Mouse (Mus musculus) neural tube, embryonic 14.5 days (tissue): ENCODE data around the gene Neurl2. TPM values are rescaled to one million over a fixed set of nuclear protein-coding genes. Genes with fewer than 3 reads are reported as not detected.
"Not testable (repeated sequence)": the region's sequence is repeated elsewhere in the genome, so short reads cannot be mapped to it uniquely, and the experiment has no call there.

Source experiments
- ATAC-seq: fragments of 200-750 bp; cut with Nextera tagmentation; 2 replicates; pipeline ENCODE4 v1.8.0; 2017; ENCODE audit warnings: low read depth, mild to moderate bottlenecking, moderate TSS enrichment, moderate library complexity
- H3K27ac ChIP-seq: fragments of 300-500 bp; sonication (generic); 2 replicates; pipeline ENCODE4 v1.5.1; 2014; ENCODE audit warnings: low read depth, mild to moderate bottlenecking, control low read depth, low read length, moderate library complexity, mixed read lengths
- H3K27me3 ChIP-seq: fragments of 300-500 bp; sonication (generic); 2 replicates; pipeline ENCODE4 v1.6.1; 2014; ENCODE audit warnings: low read length; ENCODE audit not compliant: control insufficient read depth, insufficient read depth
- H3K36me3 ChIP-seq: fragments of 300-500 bp; sonication (generic); 2 replicates; pipeline ENCODE4 v1.6.1; 2014; ENCODE audit warnings: low read length, mixed read lengths; ENCODE audit not compliant: control insufficient read depth, insufficient read depth
- H3K4me1 ChIP-seq: fragments of 300-500 bp; sonication (generic); 2 replicates; pipeline ENCODE4 v1.6.1; 2014; ENCODE audit warnings: low read length; ENCODE audit not compliant: control insufficient read depth, insufficient read depth
- H3K4me2 ChIP-seq: fragments of 300-500 bp; sonication (generic); 2 replicates; pipeline ENCODE4 v1.6.1; 2014; ENCODE audit warnings: mild to moderate bottlenecking, low read depth, low read length, control low read depth
- H3K4me3 ChIP-seq: fragments of 300-500 bp; sonication (generic); 2 replicates; pipeline ENCODE4 v1.5.1; 2014; ENCODE audit warnings: low read depth, low read length, control low read depth, mixed read lengths
- H3K9ac ChIP-seq: fragments of 300-500 bp; sonication (generic); replicated peaks from 2 replicates; pipeline ENCODE4 v1.6.1; 2014; ENCODE audit warnings: low read depth, mild to moderate bottlenecking, control low read depth, low read length, mixed read lengths
- H3K9me3 ChIP-seq: fragments of 300-500 bp; sonication (generic); 2 replicates; pipeline ENCODE4 v1.6.1; 2016; ENCODE audit warnings: low read length; ENCODE audit not compliant: control insufficient read depth
- WGBS: fragments of 180-500 bp; shearing (Covaris S2); extraction: QIAGEN DNeasy Blood & Tissue Kit; methylation state at CpG from one replicate; pipeline ENCODE4 v1.1.7; 2014; 5-methylcytosine and 5-hydroxymethylcytosine counted together
- polyA plus RNA-seq: library from polyadenylated mRNA; unstranded; fragments of >200 nt; fragmentation: Nextera tagmentation; extraction: Ambion mirVana; gene quantifications from 2 replicates; pipeline ENCODE4 v1.2.1, GENCODE M21; 2014

Gene Neurl2
- polyA plus RNA-seq, 1 experiment from 2014 or later = 7.2 TPM

DNA sequence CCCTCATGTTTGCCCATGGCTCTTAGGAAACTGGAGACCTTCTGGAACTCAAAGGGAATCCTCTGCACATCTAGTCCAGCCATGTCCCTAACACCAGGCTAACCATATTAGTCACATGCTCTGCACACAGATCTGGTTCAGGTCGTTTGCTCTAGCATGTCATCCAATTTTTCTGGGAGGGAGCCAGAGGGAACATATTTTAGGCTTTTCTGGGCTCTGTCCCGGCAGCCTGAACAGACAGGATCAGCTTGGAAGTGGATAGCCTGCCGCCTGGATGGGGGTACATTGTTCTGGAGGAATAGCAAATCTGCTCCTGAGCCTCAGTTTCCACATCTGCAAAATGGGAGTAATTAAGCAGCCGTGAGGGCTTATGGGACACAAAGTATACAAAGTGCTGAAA lies 27.8 kb upstream of the Neurl2 start:
- Histone ChIP-seq H3K27ac (0 out of 2 replicates have a peak overlapping the region, but pooled peaks have one; percentile 57), H3K4me1 (peaks cover 14% of the 10 kb centered on the region; the same call in 1 of the 2 replicates), H3K36me3 (no peaks in the 10 kb centered on the region), H3K9ac (no peak overlapping the region), H3K4me2 (no peak overlapping the region), H3K4me3 (no peak overlapping the region), H3K9me3 (no peaks in the 10 kb centered on the region), H3K27me3 (peaks cover 3% of the 10 kb centered on the region; the same call in 1 of the 2 replicates)
- ATAC-seq = no peak
- 81% methylated on average over 4 of the region's 4 CpGs for WGBS

DNA sequence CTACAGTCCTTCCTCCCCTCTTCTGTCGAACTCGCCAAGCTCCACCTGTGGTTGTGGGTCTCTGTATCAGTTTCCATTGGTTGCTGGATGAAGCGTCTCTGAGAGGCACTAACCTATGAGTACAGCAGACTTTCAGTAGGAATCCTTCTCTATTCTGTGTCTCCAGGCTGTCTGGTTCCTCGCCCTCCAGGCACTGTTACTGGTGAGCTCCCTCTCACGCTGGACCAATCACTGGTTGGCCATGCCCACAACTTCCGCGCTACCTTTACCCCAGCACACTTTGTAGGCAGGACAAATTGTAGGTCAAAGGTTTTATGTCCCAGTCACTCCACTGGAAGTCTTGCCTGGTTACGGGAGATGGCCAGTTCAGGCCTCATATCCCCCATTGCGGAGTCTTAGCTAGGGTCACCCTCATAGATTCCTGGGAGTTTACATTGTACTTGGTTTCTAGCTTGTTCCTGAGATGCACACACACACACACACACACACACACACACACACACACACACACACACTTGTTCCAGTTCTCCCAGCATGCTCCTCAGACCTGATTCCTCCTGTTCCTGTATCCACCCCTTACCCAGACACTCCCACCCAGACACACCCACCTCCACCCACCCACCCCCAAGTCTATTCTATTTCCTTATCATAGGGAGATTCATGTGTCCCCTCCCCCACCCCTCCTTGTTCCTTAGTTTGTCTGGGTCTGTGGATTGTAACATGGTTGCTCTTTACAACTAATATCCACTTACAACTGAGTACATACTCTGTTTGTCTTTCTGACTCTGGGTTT lies 26.6 kb upstream of the Neurl2 start:
- Histone ChIP-seq H3K4me3 (no peak overlapping the region), H3K36me3 (no peaks in the 10 kb centered on the region), H3K4me1 (peaks cover 15% of the 10 kb centered on the region; the same call in 1 of the 2 replicates), H3K9ac (no peak overlapping the region), H3K4me2 (no peak overlapping the region), H3K27ac (no peak overlapping the region), H3K27me3 (peaks cover 3% of the 10 kb centered on the region; the same call in 1 of the 2 replicates), H3K9me3 (no peaks in the 10 kb centered on the region)
- 51% methylated on average over 9 of the region's 9 CpGs for WGBS
- no peak for ATAC-seq

DNA sequence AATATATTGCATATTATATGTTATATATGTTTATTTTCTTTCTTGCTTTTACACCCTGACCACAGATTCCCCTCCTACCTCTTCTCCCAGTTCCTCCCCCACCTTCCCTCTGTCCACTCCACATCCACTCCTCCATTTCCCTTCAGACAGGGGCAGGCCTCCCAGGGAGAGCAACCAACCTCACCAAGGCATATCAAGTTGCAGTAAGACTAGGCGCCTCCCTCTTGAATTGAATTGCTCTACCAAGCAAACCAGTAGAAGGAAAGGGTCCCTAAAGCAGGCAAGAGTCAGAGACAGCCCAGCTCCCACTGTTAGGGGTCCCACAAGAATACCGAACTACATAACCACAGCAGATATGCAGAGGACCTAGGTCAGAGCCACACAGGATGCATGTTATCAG lies 25.9 kb upstream of the Neurl2 start:
- peaks cover 15% of the 10 kb centered on the region; the same call in 1 of the 2 replicates for H3K4me1 ChIP-seq
- H3K36me3 ChIP-seq = no peaks in the 10 kb centered on the region
- WGBS = 62% methylated on average over 2 of the region's 2 CpGs
- no peak overlapping the region for H3K4me2 ChIP-seq
- ATAC-seq = no peak
- H3K4me3 ChIP-seq = no peak overlapping the region
- no peaks in the 10 kb centered on the region for H3K9me3 ChIP-seq
- no peak overlapping the region for H3K27ac ChIP-seq
- H3K9ac ChIP-seq = no peak overlapping the region
- H3K27me3 ChIP-seq = peaks cover 3% of the 10 kb centered on the region; the same call in 1 of the 2 replicates

DNA sequence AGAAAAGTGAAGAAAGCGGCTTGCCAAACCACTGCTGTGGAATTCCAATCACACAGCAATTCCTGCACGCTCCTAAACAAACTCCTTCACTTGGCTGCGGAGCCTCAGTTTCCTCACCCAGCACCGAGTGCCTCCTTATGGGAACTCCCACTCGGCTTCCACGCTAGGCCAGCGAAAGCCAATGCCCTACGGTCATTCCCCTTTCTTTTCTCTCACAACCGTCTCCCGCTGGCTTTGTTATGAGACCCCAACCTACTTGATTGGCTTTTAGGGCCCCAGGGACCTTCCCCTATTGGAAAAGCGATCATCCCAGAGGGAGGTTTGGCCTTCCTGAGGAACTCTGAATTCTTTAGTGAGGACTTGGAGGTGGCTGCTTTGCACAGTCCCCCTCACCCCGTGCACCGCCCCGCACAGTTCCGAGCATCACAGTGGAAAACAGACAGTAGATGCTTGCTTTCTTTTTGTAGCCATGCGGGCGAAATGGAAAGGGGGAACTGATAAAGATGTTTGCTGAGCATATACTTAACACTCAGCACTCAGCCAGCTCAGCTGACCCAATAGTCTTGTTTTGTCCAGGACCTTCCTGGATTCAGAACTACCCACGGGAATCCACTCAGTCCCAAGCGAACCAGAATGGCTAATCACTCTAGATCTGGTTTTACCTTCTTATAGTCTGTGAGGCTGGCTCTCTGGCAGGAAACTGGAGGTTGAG lies 24.7 kb upstream of the Neurl2 start:
- WGBS = 2% methylated on average over 19 of the region's 19 CpGs
- Histone ChIP-seq H3K9ac (0 out of 2 replicates have a peak overlapping the region, but pooled peaks have one; percentile 17), H3K27me3 (peaks cover 3% of the 10 kb centered on the region; the same call in 1 of the 2 replicates), H3K4me2 (peak overlapping the region; percentile 89), H3K9me3 (no peaks in the 10 kb centered on the region), H3K36me3 (no peaks in the 10 kb centered on the region), H3K27ac (no peak overlapping the region), H3K4me3 (peak overlapping the region; percentile 39), H3K4me1 (peaks cover 15% of the 10 kb centered on the region; the same call in 1 of the 2 replicates)
- no peak; the same call in 1 of the 2 replicates for ATAC-seq

DNA sequence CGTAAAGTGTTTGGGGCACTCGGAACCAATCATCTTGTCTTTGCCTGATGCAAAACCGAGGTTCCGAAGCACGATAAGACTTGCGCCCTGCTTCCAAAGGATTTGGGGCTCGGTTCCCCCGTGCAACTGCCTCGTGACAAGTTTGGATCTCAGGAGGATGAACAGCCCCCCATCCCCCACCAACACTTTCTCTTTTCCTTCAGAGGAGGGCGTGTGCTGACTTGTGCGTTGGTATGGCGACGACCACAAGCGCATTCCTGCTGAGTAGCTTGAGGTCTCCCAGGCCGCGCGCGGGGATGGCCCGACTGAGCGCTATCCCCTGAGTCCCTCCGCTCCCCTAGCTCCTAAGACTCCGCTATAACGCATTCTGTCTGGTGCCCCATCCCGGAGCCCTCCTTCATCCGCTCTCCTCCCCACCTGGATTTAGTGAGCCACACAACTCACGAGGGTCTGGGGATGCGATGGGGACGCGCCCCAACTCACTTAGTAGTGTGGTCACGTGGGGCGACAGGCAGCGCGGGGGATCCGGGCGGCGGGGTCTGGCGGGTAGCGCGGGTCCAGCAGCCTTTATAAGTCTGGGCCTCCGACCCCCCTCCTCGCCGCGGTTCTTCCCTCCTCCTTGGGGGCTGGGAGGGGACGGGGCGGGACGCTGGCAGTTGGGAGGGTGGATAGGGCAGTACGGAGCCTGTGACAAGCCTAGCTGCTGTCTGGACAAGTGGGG lies 24.0 kb upstream of the Neurl2 start, which contains the start of gene Pltp:
Gene Pltp, minus strand, starts transcription at position 611 of the 721 bp plus-strand sequence.
- WGBS = under 1% methylated on average over 47 of the region's 47 CpGs
- H3K27me3 ChIP-seq = peaks cover 3% of the 10 kb centered on the region; the same call in 1 of the 2 replicates
- H3K27ac ChIP-seq = peak within 1 kb of the TSS; percentile 22; the same call in 1 of the 2 replicates
- H3K36me3 ChIP-seq = no peaks in the 10 kb centered on the region
- H3K4me3 ChIP-seq = peak within 1 kb of the TSS; percentile 39
- peaks cover 15% of the 10 kb centered on the region; the same call in 1 of the 2 replicates for H3K4me1 ChIP-seq
- H3K4me2 ChIP-seq = peak within 1 kb of the TSS; percentile 89
- H3K9me3 ChIP-seq = no peaks in the 10 kb centered on the region
- ATAC-seq = peak; percentile 77
- H3K9ac ChIP-seq = peak within 1 kb of the TSS; percentile 17; the same call in 1 of the 2 replicates

DNA sequence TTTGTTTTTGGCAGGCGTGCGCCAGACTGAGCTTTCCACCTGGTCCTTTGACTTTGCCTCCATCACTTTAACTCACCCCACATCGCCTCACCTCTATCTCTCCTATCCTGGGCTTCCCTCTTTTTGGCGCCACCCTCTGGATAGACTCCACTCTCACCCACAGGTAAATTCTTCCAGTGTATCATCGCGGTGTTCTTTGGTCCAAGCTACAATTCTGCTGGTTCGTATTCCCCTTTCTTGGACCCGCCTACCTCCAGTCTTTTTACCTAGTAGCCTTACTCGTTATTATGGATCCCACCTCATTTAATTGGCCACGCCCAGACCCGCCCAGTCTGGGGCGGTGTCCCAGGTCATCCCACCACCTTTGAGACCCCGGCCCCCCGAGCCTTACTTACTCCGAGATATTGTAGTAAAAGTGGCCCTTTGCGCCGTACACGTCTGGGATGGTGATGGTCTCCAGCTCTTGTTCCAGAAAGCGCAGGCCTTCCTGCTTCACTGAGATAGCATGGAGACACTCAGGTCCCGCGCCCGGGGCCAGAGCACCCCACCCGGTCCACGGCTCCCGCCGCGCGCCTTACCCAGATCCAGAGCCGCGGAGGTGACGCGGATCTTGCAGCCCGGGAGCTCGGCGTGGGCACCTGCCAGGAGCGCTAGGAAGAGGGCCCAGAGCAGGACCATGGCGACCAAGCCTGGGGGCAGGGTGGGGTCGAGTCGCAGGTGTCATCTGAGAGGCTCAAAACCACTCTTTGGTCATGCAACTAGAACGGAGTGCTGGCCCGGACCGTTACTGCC lies 23.2 kb upstream of the Neurl2 start:
- peak; percentile 42; the same call in 1 of the 2 replicates for ATAC-seq
- Histone ChIP-seq H3K9ac (peak overlapping the region; percentile 17; the same call in 1 of the 2 replicates), H3K4me3 (peak overlapping the region; percentile 39), H3K9me3 (no peaks in the 10 kb centered on the region), H3K27me3 (peaks cover 3% of the 10 kb centered on the region; the same call in 1 of the 2 replicates), H3K4me1 (peaks cover 12% of the 10 kb centered on the region; the same call in 1 of the 2 replicates), H3K36me3 (no peaks in the 10 kb centered on the region), H3K27ac (0 out of 2 replicates have a peak overlapping the region, but pooled peaks have one; percentile 8), H3K4me2 (peak overlapping the region; percentile 89)
- WGBS = 1% methylated on average over 42 of the region's 42 CpGs

DNA sequence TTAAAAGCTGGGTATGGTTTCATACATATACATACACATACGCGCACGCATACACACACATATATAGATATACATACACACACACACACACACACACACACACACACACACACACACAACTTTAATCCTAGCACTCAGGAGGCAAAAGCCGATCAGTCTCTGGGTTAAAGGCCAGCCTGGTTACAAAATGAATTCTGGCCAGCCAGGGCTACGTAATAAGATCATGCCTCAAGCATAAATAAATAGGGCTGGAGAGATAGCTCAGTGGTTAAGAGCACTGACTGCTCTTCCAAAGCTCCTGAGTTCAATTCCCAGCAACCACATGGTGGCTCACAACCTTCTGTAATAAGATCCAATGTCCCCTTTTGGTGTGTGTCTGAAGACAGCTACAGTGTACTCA lies 22.3 kb upstream of the Neurl2 start:
- not testable (repeated sequence) for H3K36me3 ChIP-seq, H3K9me3 ChIP-seq, H3K9ac ChIP-seq, H3K4me3 ChIP-seq, H3K27ac ChIP-seq, H3K27me3 ChIP-seq, ATAC-seq
- Histone ChIP-seq H3K4me1 (peaks cover 12% of the 10 kb centered on the region; the same call in 1 of the 2 replicates), H3K4me2 (peak overlapping the region; percentile 89; the same call in 1 of the 2 replicates)
- 78% methylated on average over 5 of the region's 5 CpGs for WGBS

DNA sequence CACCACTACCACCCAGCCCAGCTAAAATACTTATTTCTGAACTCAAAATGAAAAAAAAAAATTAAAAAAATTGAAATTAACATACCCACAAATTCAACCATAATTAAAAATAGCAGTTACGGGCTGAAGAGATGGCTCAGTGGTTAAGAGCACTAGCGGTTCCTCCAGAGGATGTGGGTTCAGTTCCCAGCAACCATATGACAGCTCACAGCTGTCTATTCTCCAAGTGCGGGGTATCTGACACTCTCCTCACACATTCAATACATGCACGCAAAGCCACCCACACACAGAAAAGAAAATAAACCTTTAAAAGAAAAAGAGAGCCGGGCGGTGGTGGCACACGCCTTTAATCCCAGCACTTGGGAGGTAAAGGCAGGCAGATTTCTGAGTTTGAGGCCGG lies 16.8 kb upstream of the Neurl2 start:
- WGBS = 92% methylated on average over 8 of the region's 8 CpGs
- no peak overlapping the region for H3K9ac ChIP-seq
- H3K4me3 ChIP-seq = no peak overlapping the region
- ATAC-seq = no peak
- H3K27ac ChIP-seq = no peak overlapping the region
- no peaks in the 10 kb centered on the region for H3K9me3 ChIP-seq
- H3K4me2 ChIP-seq = no peak overlapping the region
- no peaks in the 10 kb centered on the region for H3K4me1 ChIP-seq
- no peaks in the 10 kb centered on the region for H3K27me3 ChIP-seq
- no peaks in the 10 kb centered on the region for H3K36me3 ChIP-seq
